Mouse (Mus musculus): ENCODE data around the gene Scarb1. TPM values are rescaled to one million over a fixed set of nuclear protein-coding genes. Genes with fewer than 3 reads are reported as not detected.

The Scarb1 gene
- 46.3 and 55.8 TPM in 2 replicates for polyA plus RNA-seq (2012; rRNA removed)

GRCm38 (mm10) chr5:125340547-125341262 is at the start of gene Scarb1:
Gene Scarb1 (minus strand): TSS chr5:125341094.

GRCm38 (mm10) chr5:125389579-125390441 is 48.9 kb upstream of the Scarb1 start, which contains the start of gene Ubc:
Gene Ubc (minus strand): TSS chr5:125390202.

GRCm38 (mm10) chr5:125389131-125389578 is 48.3 kb upstream of the Scarb1 start, which contains the start of gene Gm10382:
Gene Gm10382 (plus strand): TSS chr5:125389322.

Other genes starting within 250 kb of the Scarb1 start
- gene Ncor2, start 161.9 kb downstream of the Scarb1 start, polyA plus RNA-seq (2012; rRNA removed): 37.9 and 59.6 TPM in 2 replicates
- gene Gm10382, start 48.2 kb upstream of the Scarb1 start, polyA plus RNA-seq (2012; rRNA removed): 0.09 and 0.33 TPM in 2 replicates
- 951 and 1,012 TPM in 2 replicates for gene Ubc, start 49.1 kb upstream of the Scarb1 start, polyA plus RNA-seq (2012; rRNA removed)
- 9.4 and 10.9 TPM in 2 replicates for gene Dhx37, start 93.0 kb upstream of the Scarb1 start, polyA plus RNA-seq (2012; rRNA removed)
- 8.9 and 11.0 TPM in 2 replicates for gene Bri3bp, start 100.5 kb upstream of the Scarb1 start, polyA plus RNA-seq (2012; rRNA removed)
- 103 and 112 TPM in 2 replicates for gene Aacs, start 134.7 kb upstream of the Scarb1 start, polyA plus RNA-seq (2012; rRNA removed)
- 0.07 TPM in 2 replicates for gene Tmem132b, start 190.7 kb upstream of the Scarb1 start, polyA plus RNA-seq (2012; rRNA removed)